Mouse (Mus musculus) olfactory bulb, adult 2 months (tissue): ENCODE measurements around the gene Abhd2.

Experiments
- CTCF ChIP-seq: fragments of 200-500 bp; IDR thresholded peaks from 2 replicates; pipeline ENCODE4 v1.5.1; 2012; ENCODE audit warnings: low read depth, mild to moderate bottlenecking, low read length, moderate library complexity; ENCODE audit not compliant: insufficient read depth
- POLR2A ChIP-seq: fragments of 200-500 bp; IDR thresholded peaks from 2 replicates; pipeline ENCODE4 v1.6.1; 2012; ENCODE audit warnings: mild to moderate bottlenecking, low read depth, low read length, moderate library complexity; ENCODE audit not compliant: insufficient read depth

DNA sequence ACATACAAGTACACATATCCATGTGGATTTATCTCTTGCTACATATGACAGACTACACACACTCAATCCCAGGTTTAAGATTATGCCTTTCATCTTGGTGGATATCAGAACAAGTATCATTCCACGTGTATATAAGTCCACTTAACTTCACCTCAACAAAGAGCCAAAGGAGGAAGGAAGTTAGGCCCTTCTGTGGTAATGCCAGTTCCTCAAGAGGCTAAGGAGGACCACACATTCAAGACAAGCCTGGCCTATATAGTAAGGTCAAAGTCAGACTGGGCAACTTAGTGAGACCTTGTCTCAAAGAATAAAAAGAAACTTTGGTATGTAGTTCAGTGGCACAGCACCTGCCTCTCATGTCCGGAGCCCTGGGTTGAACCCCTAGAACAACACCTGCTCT lies 41.4 kb upstream of the Abhd2 start:
- TF ChIP-seq CTCF (no peak), POLR2A (no peak)
